Mouse (Mus musculus): ENCODE results near the gene Vipr2.

Gene Vipr2

DNA sequence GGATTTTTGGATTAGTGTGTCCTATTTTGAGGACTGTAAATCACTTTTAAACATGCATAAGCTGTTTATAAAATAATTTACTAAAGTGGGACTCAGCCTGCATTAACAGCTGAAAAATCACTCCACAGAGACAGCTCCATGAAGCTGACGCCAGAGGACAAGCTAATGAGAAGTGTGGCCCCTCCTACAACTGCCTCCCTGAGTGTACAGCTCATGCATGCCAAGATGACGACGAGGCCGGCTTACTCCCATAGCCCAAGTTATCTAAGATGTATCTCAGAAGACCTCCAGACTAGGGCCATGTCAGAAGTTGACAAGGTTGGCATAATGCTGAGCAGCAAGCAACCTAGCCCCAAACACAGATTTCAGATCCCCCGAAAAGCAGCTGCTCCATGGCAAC is 81.7 kb downstream of the Vipr2 start:
- DNase-seq (ENCODE audit: low spot score) = no peak

DNA sequence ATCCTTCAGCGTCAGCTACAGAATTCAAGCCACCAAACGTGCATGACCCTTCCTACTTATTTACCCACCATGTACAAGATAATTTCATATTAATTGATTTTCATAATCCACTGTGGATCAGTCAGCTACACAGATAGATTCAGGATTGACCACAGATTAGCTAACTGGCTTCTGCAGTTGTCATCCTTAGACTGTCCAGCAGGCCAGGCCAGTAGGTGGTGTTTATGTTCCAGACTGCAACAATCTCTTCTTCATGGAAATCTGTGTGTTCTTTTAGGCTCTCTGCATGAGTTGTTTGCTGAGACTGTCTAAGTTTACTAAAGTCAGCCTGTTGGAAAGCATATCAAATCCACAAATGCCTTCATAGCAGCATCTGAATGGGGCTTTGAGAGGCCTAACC is 82.2 kb downstream of the Vipr2 start:
- no peak for DNase-seq (ENCODE audit: low spot score)

DNA sequence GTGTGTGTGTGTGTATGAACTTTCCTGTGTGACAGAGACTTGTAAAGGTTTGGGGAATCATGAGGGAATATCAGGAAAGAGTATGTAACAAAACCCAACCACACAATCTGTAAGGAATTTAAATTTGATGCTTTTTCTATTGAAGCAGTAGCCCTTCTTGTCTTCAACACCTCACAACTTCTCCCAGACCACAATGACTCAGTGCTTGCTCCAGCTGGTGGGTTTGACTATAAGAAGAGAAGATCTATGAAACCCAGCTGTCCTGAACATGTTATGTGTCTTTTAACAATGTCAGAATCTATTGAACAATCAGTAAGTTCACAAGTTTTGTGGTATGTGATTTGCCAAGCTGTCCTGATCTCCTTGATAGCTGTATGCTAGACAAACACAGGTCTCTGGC is 87.8 kb downstream of the Vipr2 start:
- DNase-seq (ENCODE audit: low spot score) = no peak

DNA sequence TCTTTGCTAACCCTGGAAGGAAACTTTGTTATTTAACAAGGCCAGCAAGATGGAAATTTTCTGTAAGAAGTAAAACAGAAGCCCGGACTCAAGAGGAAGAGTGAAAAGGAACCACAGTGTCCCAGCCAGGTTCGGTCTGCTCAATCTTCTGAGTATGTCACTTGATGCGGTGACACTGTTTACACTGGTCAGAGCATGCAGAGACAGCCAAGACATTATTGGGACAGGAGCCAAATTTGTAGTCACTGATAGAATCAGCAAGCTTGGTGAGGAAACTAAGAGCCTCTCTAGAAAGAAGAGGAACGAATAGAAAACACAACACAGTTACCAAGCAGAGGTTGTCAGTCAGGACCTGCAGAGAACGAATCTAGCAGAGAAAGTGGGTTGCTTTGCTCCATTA is 92.1 kb downstream of the Vipr2 start:
- DNase-seq (ENCODE audit: low spot score) = no peak

DNA sequence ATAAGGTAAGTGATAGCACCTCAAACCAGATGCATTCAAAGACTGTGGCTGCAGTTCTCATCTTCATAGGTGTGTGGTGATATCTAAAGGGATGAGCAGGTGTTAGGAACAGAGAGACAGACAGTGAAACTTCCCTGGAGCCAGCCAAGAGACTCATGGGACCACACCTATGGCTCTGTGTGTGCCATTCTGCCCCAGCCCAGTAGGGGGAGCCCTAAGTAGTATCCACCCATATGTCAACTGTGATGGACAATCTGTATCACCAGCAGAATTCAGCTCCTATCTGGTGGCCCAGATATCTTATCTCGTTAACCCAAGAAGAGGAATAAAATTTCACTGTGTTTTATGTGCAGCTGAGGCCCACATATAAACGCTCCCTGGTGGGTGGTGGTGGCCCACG is 99.4 kb downstream of the Vipr2 start:
- DNase-seq (ENCODE audit: low spot score) = no peak

DNA sequence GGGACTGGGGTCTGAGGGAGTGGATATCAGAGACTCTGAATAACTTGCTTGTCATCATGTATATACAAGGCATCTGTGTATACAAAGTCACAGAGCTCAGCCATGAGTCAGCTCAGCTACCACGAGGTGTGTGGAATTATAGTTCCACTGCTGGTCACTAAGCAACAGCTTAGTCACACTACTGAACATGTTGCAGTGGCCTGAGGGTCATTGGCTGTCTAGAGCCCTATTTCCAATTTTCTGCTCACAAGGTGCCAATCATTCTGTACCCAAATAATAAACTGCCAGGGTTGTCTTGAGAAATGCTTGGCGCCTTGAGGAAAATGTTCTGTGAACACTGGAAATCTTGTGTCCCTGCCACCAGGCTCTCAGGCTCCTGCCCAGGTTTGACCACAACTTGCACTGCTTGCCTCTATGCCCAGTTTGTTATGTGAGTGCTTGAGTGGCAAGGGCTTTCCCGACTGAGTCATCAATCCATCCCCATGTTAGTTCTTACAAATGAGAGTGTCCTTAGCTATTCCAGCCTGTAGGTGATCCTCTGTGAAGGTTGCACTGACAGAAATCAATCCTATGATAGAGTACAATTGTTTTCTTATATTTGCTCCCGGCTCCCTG is 104.0 kb downstream of the Vipr2 start:
- DNase-seq (ENCODE audit: low spot score) = no peak

DNA sequence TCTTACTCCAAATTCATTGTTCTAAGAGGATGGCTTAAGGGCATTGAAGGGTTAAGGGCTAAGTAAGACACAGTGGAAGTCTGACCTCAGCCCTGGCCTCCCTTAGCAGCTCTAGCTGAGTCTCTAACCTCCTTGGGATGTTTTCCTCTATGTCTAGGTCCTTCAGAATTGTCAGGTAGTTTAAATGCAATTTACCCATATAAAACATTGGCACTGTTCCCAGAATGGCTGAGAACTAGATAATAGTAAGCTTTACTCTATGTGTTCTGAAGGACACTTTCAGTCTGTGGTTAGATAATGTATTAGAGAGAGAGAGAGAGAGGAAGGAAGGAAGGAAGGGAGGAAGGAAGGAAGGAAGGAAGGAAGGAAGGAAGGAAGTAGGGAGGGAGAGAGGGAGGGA is 104.8 kb downstream of the Vipr2 start:
- DNase-seq (ENCODE audit: low spot score) = no peak

DNA sequence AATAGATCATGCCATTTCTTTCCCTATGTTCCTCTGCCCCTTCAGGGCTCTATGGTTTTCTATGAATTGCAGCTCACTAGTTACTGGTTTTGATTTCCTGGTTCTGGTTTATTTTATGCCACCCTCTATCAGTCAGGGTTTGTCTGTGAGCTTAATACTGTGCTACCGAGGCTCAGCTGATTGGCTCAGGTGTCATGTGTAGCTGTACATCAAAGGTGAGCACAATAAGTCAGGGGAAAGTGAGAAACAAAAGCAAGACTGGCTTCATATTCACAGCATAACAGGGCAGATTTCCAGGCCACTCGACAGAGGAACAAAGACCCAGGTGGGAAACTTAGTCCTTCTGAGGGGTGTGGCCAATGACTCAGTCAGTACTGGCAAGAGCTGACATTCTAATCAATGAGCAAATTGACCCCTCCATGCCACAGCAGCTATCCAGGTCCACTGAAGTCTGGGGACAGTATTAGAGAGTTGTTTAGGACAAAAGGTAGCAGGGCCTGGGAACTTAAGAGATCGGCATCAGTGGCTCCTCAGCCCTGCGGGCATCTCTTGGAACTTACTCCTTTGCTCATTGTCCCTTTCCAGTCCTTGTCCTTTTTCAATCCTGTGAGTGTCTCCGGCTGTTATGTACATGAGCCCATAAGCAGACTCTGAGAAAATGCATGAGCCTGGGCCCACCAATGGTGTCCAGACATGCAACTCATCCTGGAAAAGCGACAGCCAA is 105.8 kb downstream of the Vipr2 start:
- DNase-seq (ENCODE audit: low spot score) = no peak

DNA sequence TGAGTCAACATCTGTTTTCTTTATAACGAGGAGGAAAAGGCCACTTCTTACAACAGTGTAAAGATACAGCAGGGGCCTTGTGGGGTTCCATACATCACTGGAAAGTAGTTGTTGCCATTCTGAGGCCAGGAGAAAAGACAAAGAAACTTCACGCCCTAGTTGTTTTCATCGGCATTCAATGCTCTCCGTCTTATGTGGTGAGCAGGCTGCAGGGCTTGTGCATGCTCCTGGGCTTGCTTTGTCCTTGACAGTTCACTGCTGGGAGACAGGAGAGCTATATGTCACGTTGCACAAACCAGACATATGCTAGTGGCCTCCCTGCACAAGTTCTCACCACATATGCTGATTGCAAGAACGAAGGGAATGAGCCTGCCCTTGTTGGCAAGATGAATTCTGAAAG is 116.4 kb downstream of the Vipr2 start:
- DNase-seq (ENCODE audit: low spot score) = no peak

DNA sequence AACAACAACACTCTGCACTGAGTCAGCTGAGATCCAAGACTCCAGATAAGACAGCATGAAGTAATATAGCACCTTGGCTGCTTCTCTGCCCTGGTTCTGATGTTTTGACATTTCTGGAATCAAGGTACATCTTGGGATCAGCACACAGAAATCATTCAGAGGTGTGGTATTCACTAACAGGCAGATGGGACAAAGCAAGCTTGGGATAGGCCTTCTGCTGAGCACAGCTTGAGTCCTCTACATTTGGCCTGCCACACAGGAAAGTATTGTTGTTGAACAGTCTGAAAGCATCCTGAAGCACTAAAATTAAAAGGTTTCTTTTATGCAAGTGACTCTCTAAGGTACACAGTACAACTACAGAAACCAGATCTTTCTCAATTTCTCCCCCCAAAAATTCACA is 117.1 kb downstream of the Vipr2 start:
- no peak for DNase-seq (ENCODE audit: low spot score)

Measured in testis, postnatal 14 days (tissue).